Mouse (Mus musculus) urinary bladder, adult 2 months (tissue): ENCODE data around the gene Olfr1028. TPM values are rescaled to one million over a fixed set of nuclear protein-coding genes. Genes with fewer than 3 reads are reported as not detected.

ENCODE experiments used
- DNase-seq: peaks from one replicate; pipeline ENCODE4 v3.0.0; 2022; ENCODE audit warnings: low spot score
- polyA plus RNA-seq: library from polyadenylated mRNA; depleted of rRNA; stranded (reverse); fragments of >200 nt; gene quantifications from 2 replicates; pipeline ENCODE4 v1.2.3, GENCODE M21; 2012; rRNA removed

Olfr1028 gene
- polyA plus RNA-seq = not detected in 2 replicates

DNA sequence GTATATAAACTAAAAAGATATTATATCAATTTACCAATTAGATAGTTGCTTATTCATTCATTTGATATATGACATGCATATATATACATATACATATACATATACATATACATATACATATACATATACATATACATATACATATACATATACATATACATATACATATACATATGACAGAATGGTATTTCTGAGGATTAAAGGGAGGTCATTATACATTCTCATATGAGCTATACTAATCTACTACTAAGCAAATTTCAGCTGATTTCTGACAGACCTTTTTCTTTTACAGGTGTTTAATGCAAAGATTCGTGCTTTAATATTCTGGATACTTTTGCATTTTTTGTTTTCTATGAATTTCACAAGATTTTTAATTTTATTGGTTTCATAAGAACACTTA, at the start of gene Olfr1028:
Olfr1028 (plus strand) TSS at position 301 of the 400 bp plus-strand sequence.
- DNase-seq = no peak

DNA sequence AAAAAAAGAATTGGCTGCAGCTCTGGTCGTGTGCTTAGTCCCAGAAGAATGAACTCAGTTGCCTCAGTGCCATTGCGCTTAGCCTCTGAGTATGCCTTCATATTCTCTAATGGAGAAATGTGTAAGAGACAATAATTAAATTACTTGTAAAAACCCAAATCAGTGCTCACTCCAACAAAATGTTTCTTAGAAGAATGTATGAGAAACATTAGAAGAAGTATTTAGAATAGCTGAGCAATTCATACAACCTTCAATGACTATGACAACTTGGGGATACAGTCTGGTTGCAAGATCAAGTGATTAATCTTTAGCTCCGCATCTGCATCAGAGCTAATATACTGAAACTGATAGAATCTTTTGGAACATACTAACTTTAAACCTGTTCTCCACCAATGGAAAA, 45.3 kb upstream of the Olfr1028 start, which contains the start of gene Olfr1024:
Olfr1024 (minus strand) TSS at position 101 of the 400 bp plus-strand sequence.
- DNase-seq = no peak

DNA sequence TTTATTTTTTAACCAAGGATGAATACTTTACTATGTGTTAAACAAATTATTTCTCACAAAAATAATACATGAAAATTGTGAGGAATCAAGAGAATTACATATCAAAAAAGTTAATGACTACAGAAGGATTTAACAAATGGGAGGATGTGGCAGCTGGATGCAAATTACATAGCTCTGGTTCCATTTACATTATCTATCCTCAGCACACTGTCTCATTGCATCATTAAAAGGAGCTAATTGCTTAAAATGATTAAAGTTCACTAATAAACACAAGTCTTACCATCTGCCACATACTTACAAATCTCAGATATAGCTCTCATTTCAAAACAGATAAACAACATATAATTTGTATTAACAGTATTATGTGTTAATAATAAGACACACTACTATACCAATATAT, 37.0 kb upstream of the Olfr1028 start:
- no peak for DNase-seq

DNA sequence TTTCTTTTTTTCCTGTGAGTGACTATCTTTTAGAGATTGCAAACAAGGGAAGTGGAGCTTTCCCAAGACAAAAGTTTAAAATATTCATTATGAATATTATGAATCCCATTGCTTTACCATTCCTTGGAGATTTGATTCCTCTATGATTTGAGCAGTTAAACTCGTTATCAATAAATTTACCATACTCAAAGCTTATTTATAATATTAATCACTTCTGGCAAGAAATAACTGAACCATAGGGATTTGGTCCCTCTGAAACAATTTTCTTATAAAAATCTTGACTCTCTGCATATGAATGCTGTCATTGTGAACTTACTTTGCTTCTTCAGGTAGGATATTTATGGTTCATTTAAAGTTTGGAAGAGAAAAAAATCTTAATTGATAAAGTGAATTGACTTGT, 35.3 kb upstream of the Olfr1028 start, which contains the start of gene Olfr1025-ps1:
Olfr1025-ps1 (plus strand) TSS at position 301 of the 400 bp plus-strand sequence.
- no peak for DNase-seq

DNA sequence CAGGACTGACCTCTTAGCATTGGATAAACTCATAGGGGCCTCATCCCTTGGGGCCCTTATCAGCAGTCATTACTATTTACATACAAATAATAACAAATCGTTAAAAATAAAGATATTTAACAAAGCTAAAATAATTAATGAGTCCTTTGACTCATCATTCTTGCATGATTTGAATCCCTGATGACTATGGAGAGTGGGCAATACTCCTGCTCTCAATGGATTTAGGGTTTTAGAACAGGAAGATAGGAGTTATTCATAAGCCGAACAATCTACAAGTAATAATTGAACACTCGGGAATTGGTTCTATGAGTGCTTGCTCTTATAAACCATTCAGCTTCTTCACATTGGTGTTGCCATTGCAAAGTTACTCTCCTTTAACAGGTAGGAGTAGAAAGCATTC, 29.0 kb upstream of the Olfr1028 start, which contains the start of gene Olfr1026:
Olfr1026 (plus strand) TSS at position 301 of the 400 bp plus-strand sequence.
- no peak for DNase-seq

DNA sequence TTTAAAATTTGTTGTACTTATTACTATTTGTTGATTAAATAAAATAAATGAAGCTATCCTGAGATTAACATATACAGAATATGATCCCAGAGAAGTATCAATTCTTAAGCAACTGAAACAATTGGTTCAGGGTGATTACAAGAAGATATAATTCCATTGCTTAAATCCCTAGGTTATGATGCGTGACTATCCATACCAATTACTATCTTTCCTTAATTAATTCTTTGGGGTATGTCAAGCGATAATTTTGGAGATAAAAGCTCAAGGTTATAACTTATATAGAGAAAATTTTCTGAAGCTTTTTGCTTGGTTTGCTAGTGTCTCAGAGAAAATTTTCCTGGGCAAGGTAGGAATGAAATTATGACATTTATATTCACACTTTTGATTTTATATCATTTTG, 23.4 kb downstream of the Olfr1028 start, which contains the start of gene Olfr1029:
Olfr1029 (plus strand) TSS at position 301 of the 400 bp plus-strand sequence.
- DNase-seq = no peak

DNA sequence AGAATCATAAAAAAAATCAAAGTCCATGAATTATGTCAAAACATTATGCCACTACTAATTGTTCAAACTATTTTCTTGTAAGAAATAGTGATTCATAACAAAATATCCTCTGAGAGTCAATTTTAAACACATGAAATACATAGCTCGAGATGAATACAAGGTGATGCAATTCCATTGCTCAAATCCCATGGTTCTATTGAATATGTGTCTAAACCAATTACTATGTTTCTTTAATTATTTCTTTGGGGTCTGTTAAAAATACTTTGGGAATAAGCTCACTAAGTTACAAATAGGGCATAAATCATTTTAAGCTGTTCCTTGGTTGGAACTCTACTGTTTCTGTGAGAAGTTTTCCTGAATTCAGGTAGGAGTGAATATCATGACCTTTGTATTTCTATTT, 28.7 kb downstream of the Olfr1028 start, which contains the start of gene Olfr1030:
Olfr1030 (plus strand) TSS at position 301 of the 400 bp plus-strand sequence.
- no peak for DNase-seq

DNA sequence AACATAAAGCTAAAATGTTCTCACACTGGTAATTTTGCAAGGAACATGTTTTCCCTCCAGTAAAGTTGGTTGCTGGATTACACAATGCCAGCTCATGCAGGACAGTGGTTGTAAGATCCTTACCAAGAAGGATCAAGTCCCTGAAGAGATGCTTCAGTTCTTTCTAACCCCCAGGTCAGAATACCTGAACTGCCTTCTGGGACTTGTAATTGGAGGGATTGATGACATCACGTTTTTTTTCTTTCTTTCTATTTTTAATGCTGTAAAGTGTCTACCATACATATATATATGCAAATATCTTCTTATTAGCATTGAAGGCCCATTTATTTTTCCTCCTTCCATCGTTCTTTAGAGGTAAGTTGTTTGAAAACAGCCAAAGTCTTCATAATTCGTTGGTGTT, 39.8 kb downstream of the Olfr1028 start, which contains the start of gene Olfr1031:
Olfr1031 (plus strand) TSS at position 301 of the 400 bp plus-strand sequence.
- no peak for DNase-seq

Other genes with a start within 250 kb of the Olfr1028 start
- gene Olfr1009, start 235.0 kb upstream of the Olfr1028 start, polyA plus RNA-seq = not detected in 2 replicates
- gene Olfr1012, start 187.7 kb upstream of the Olfr1028 start, polyA plus RNA-seq = not detected in 2 replicates
- gene Olfr1013, start 183.3 kb upstream of the Olfr1028 start, polyA plus RNA-seq = not detected in 2 replicates
- not detected in 2 replicates for gene Olfr1014, start 177.7 kb upstream of the Olfr1028 start, polyA plus RNA-seq
- gene Olfr1015, start 168.4 kb upstream of the Olfr1028 start, polyA plus RNA-seq = not detected in 2 replicates
- not detected in 2 replicates for gene Olfr1016, start 147.9 kb upstream of the Olfr1028 start, polyA plus RNA-seq
- not detected in 2 replicates for gene Olfr1018, start 132.0 kb upstream of the Olfr1028 start, polyA plus RNA-seq
- gene Olfr1019, start 105.0 kb upstream of the Olfr1028 start, polyA plus RNA-seq = not detected in 2 replicates
- gene Olfr1020, start 103.4 kb upstream of the Olfr1028 start, polyA plus RNA-seq = not detected in 2 replicates
- gene Olfr1022, start 81.8 kb upstream of the Olfr1028 start, polyA plus RNA-seq = not detected in 2 replicates
- gene Olfr1023, start 64.8 kb upstream of the Olfr1028 start, polyA plus RNA-seq = not detected in 2 replicates
- not detected in 2 replicates for gene Olfr1024, start 45.4 kb upstream of the Olfr1028 start, polyA plus RNA-seq
- not detected in 2 replicates for gene Olfr1025-ps1, start 35.2 kb upstream of the Olfr1028 start, polyA plus RNA-seq
- gene Olfr1026, start 28.9 kb upstream of the Olfr1028 start, polyA plus RNA-seq = not detected in 2 replicates
- 0.04 TPM in 1 of 2 replicates, not detected in the other for gene Olfr1029, start 23.5 kb downstream of the Olfr1028 start, polyA plus RNA-seq
- not detected in 2 replicates for gene Olfr1030, start 28.8 kb downstream of the Olfr1028 start, polyA plus RNA-seq
- gene Olfr1031, start 39.9 kb downstream of the Olfr1028 start, polyA plus RNA-seq = not detected in 2 replicates
- gene Olfr1032, start 55.1 kb downstream of the Olfr1028 start, polyA plus RNA-seq = not detected in 2 replicates
- 3.9 and 4.5 TPM in 2 replicates for gene Olfr1033, start 70.2 kb downstream of the Olfr1028 start, polyA plus RNA-seq
- gene Olfr1034, start 95.4 kb downstream of the Olfr1028 start, polyA plus RNA-seq = 0.68 and 0.85 TPM in 2 replicates
- not detected in 2 replicates for gene Olfr1036, start 123.6 kb downstream of the Olfr1028 start, polyA plus RNA-seq
- not detected in 2 replicates for gene Olfr1037, start 136.9 kb downstream of the Olfr1028 start, polyA plus RNA-seq
- not detected in 2 replicates for gene Olfr1039, start 185.5 kb downstream of the Olfr1028 start, polyA plus RNA-seq
- not detected in 2 replicates for gene Olfr1040, start 196.3 kb downstream of the Olfr1028 start, polyA plus RNA-seq
- not detected in 2 replicates for gene Olfr1042, start 211.4 kb downstream of the Olfr1028 start, polyA plus RNA-seq
- not detected in 2 replicates for gene Olfr1043, start 217.1 kb downstream of the Olfr1028 start, polyA plus RNA-seq
- not detected in 2 replicates for gene Olfr1044, start 227.4 kb downstream of the Olfr1028 start, polyA plus RNA-seq
- gene Olfr52, start 235.2 kb downstream of the Olfr1028 start, polyA plus RNA-seq = not detected in 2 replicates